Mouse (Mus musculus): ENCODE data around the gene Pdcd2l. TPM values are rescaled to one million over a fixed set of nuclear protein-coding genes. Genes with fewer than 3 reads are reported as not detected.

Gene Pdcd2l
- total and polyA plus RNA-seq, 3 experiments = 27.9 to 51.6 (median 39.5) TPM

- dilution Hi-C loops (cut with MboI; ENCODE audit: extremely low pct_ligation_motif_present, extremely low pct_unique_long_range_greater_than_20kb, low sequenced_read_pairs) = no loop called here
- H3K9ac ChIP-seq (ENCODE audit: insufficient read depth, low read depth) = no peak overlapping the region
- H3K4me2 ChIP-seq (ENCODE audit: insufficient read depth, low read depth, poor library complexity, severe bottlenecking) = no peak overlapping the region
- no peak for TF ChIP-seq KAT2A (IDR thresholded peaks at IDR 0.05; ENCODE audit: insufficient replicate concordance, low read length)
- no peak for TF ChIP-seq ZC3H11A (IDR thresholded peaks at IDR 0.05; ENCODE audit: low read depth, low read length)
- TF ChIP-seq ZKSCAN1 (IDR thresholded peaks at IDR 0.05; ENCODE audit: borderline replicate concordance, low read depth, low read length) = no peak
- no peak for TF ChIP-seq CHD1 (IDR thresholded peaks at IDR 0.05; ENCODE audit: low read depth, low read length)
- TF ChIP-seq MAX (IDR thresholded peaks at IDR 0.05; ENCODE audit: low read length) = no peak
- TF ChIP-seq ZNF384 (IDR thresholded peaks at IDR 0.05; ENCODE audit: low read depth, low read length) = no peak
- TF ChIP-seq ETS1 (conservative IDR thresholded peaks at IDR 0.05; ENCODE audit: low read depth, low read length) = no peak
- H3K27ac ChIP-seq (ENCODE audit: insufficient read depth, low read depth) = no peak overlapping the region
- no peaks in the 10 kb centered on the region for H3K79me2 ChIP-seq (replicated peaks; ENCODE audit: control insufficient read depth, extremely low read depth, insufficient read depth, poor library complexity, severe bottlenecking)
- H3K36me3 ChIP-seq (replicated peaks in 1 of 2; ENCODE audit: control insufficient read depth in 1 of 2, insufficient read depth in 1 of 2, low read length in 1 of 2) = peaks cover 56 to 61% of the 10 kb centered on the region in 2 experiments
- no peaks in the 10 kb centered on the region for H3K27me3 ChIP-seq (replicated peaks)
- no peak overlapping the region for H3K4me3 ChIP-seq (replicated peaks in 1 of 3; ENCODE audit: low read depth in 2 of 3, low read length in 2 of 3, poor library complexity in 1 of 3)
- no peak for DNase-seq (ENCODE audit: extremely low read depth)
- H3K9me3 ChIP-seq (replicated peaks; ENCODE audit: low read length) = no peaks in the 10 kb centered on the region
- no peaks in the 10 kb centered on the region for H3K4me1 ChIP-seq (ENCODE audit: control insufficient read depth in 1 of 2, insufficient read depth in 2 of 2)
- in situ Hi-C loops (cut with MboI; ENCODE audit: low pct_ligation_motif_present, low pct_unique_long_range_greater_than_20kb, low sequenced_read_pairs) = loop anchor here (25.0 kb wide), 1 partner anchor 254 kb away; no protein-coding TSS in a partner anchor
These were observed 55.3 kb downstream of the Pdcd2l start for GRCm38 (mm10) chr7:34141123-34141522.

- H3K79me2 ChIP-seq (replicated peaks; ENCODE audit: control insufficient read depth, extremely low read depth, insufficient read depth, poor library complexity, severe bottlenecking) = no peaks in the 10 kb centered on the region
- no peak overlapping the region for H3K27ac ChIP-seq (ENCODE audit: insufficient read depth, low read depth)
- no peak overlapping the region for H3K4me3 ChIP-seq (replicated peaks in 1 of 3; ENCODE audit: low read depth in 2 of 3, low read length in 2 of 3, poor library complexity in 1 of 3)
- H3K9me3 ChIP-seq (replicated peaks; ENCODE audit: low read length) = no peaks in the 10 kb centered on the region
- no peak overlapping the region for H3K9ac ChIP-seq (ENCODE audit: insufficient read depth, low read depth)
- TF ChIP-seq POLR2AphosphoS2 (IDR thresholded peaks at IDR 0.05; ENCODE audit: low read depth, low read length) (peak; percentile 57; the same call in 1 of the 2 replicates), MAZ (IDR thresholded peaks at IDR 0.05; ENCODE audit: low read depth, low read length) (no peak)
- no peaks in the 10 kb centered on the region for H3K4me1 ChIP-seq (ENCODE audit: control insufficient read depth in 1 of 2, insufficient read depth in 2 of 2)
- no peak overlapping the region for H3K4me2 ChIP-seq (ENCODE audit: insufficient read depth, low read depth, poor library complexity, severe bottlenecking)
- no peaks in the 10 kb centered on the region for H3K27me3 ChIP-seq (replicated peaks)
- peaks cover 42 to 46% of the 10 kb centered on the region in 2 experiments for H3K36me3 ChIP-seq (replicated peaks in 1 of 2; ENCODE audit: control insufficient read depth in 1 of 2, insufficient read depth in 1 of 2, low read length in 1 of 2)
- in situ Hi-C loops (cut with MboI; ENCODE audit: low pct_ligation_motif_present, low pct_unique_long_range_greater_than_20kb, low sequenced_read_pairs) (loop anchor here (25.0 kb wide), 1 partner anchor 252 kb away; no protein-coding TSS in a partner anchor), dilution Hi-C loops (cut with MboI; ENCODE audit: extremely low pct_ligation_motif_present, extremely low pct_unique_long_range_greater_than_20kb, low sequenced_read_pairs) (no loop called here)
- DNase-seq (ENCODE audit: extremely low read depth) = no peak
These were observed 57.0 kb downstream of the Pdcd2l start for GRCm38 (mm10) chr7:34139493-34139892.

Other genes with a start within 250 kb of the Pdcd2l start
- gene Scgb2b27, start 182.7 kb downstream of the Pdcd2l start, total RNA-seq (2012; rRNA removed) = not detected in 2 replicates
- not detected in 2 replicates for gene Scgb2b27, start 182.7 kb downstream of the Pdcd2l start, total RNA-seq (2014; rRNA removed)
- not detected in 2 replicates for gene Scgb2b27, start 182.7 kb downstream of the Pdcd2l start, polyA plus RNA-seq (2012; ENCODE audit: insufficient read length, low read depth)
- not detected in 2 replicates for gene Scgb1b27, start 175.2 kb downstream of the Pdcd2l start, total RNA-seq (2012; rRNA removed)
- not detected in 2 replicates for gene Scgb1b27, start 175.2 kb downstream of the Pdcd2l start, total RNA-seq (2014; rRNA removed)
- not detected in 2 replicates for gene Scgb1b27, start 175.2 kb downstream of the Pdcd2l start, polyA plus RNA-seq (2012; ENCODE audit: insufficient read length, low read depth)
- not detected in 2 replicates for gene Scgb1b30, start 101.2 kb downstream of the Pdcd2l start, total RNA-seq (2012; rRNA removed)
- not detected in 2 replicates for gene Scgb1b30, start 101.2 kb downstream of the Pdcd2l start, total RNA-seq (2014; rRNA removed)
- gene Scgb1b30, start 101.2 kb downstream of the Pdcd2l start, polyA plus RNA-seq (2012; ENCODE audit: insufficient read length, low read depth) = not detected in 2 replicates
- gene Wtip, start 63.4 kb downstream of the Pdcd2l start, total RNA-seq (2012; rRNA removed) = not detected in 2 replicates
- gene Wtip, start 63.4 kb downstream of the Pdcd2l start, total RNA-seq (2014; rRNA removed) = not detected in 2 replicates
- not detected in 2 replicates for gene Wtip, start 63.4 kb downstream of the Pdcd2l start, polyA plus RNA-seq (2012; ENCODE audit: insufficient read length, low read depth)
- 161 and 180 TPM in 2 replicates for gene Uba2, start 27.1 kb downstream of the Pdcd2l start, total RNA-seq (2012; rRNA removed)
- 341 and 373 TPM in 2 replicates for gene Uba2, start 27.1 kb downstream of the Pdcd2l start, total RNA-seq (2014; rRNA removed)
- gene Uba2, start 27.1 kb downstream of the Pdcd2l start, polyA plus RNA-seq (2012; ENCODE audit: insufficient read length, low read depth) = 180 and 202 TPM in 2 replicates
- gene Gpi1, start 33.7 kb upstream of the Pdcd2l start, total RNA-seq (2012; rRNA removed) = 243 and 332 TPM in 2 replicates
- 227 and 278 TPM in 2 replicates for gene Gpi1, start 33.7 kb upstream of the Pdcd2l start, total RNA-seq (2014; rRNA removed)
- 681 and 693 TPM in 2 replicates for gene Gpi1, start 33.7 kb upstream of the Pdcd2l start, polyA plus RNA-seq (2012; ENCODE audit: insufficient read length, low read depth)
- not detected in 2 replicates for gene Gm6096, start 54.4 kb upstream of the Pdcd2l start, total RNA-seq (2012; rRNA removed)
- not detected in 2 replicates for gene Gm6096, start 54.4 kb upstream of the Pdcd2l start, total RNA-seq (2014; rRNA removed)
- gene Gm6096, start 54.4 kb upstream of the Pdcd2l start, polyA plus RNA-seq (2012; ENCODE audit: insufficient read length, low read depth) = not detected in 2 replicates
- gene 4931406P16Rik, start 116.9 kb upstream of the Pdcd2l start, total RNA-seq (2012; rRNA removed) = 9.0 and 10.0 TPM in 2 replicates
- 11.7 and 11.8 TPM in 2 replicates for gene 4931406P16Rik, start 116.9 kb upstream of the Pdcd2l start, total RNA-seq (2014; rRNA removed)
- 10.2 and 15.6 TPM in 2 replicates for gene 4931406P16Rik, start 116.9 kb upstream of the Pdcd2l start, polyA plus RNA-seq (2012; ENCODE audit: insufficient read length, low read depth)
- gene Lsm14a, start 196.7 kb upstream of the Pdcd2l start, total RNA-seq (2012; rRNA removed) = 45.2 and 53.7 TPM in 2 replicates
- gene Lsm14a, start 196.7 kb upstream of the Pdcd2l start, total RNA-seq (2014; rRNA removed) = 80.7 and 90.0 TPM in 2 replicates
- 193 and 203 TPM in 2 replicates for gene Lsm14a, start 196.7 kb upstream of the Pdcd2l start, polyA plus RNA-seq (2012; ENCODE audit: insufficient read length, low read depth)

All from CH12.LX (cell line).